Mouse (Mus musculus): ENCODE measurements around the gene Gnai2.

The Gnai2 gene

GRCm38 (mm10) chr9:107629901-107630425, 5.2 kb downstream of the Gnai2 start:
- DNase-seq, result peak; percentile 70

- DNase-seq, result no peak
Measured at GRCm38 (mm10) chr9:107629411-107629730, 5.8 kb downstream of the Gnai2 start.

GRCm38 (mm10) chr9:107628721-107629410, 6.3 kb downstream of the Gnai2 start:
- no peak for DNase-seq

- DNase-seq, result no peak
Measured at GRCm38 (mm10) chr9:107627387-107628255, 7.5 kb downstream of the Gnai2 start.

GRCm38 (mm10) chr9:107626844-107627277, 8.3 kb downstream of the Gnai2 start:
- peak; percentile 96 for DNase-seq

GRCm38 (mm10) chr9:107626158-107626843, 8.9 kb downstream of the Gnai2 start:
- DNase-seq, result no peak

GRCm38 (mm10) chr9:107625351-107626128, 9.6 kb downstream of the Gnai2 start:
- DNase-seq, result no peak

- no peak for DNase-seq
Measured at GRCm38 (mm10) chr9:107624951-107625350, 10.2 kb downstream of the Gnai2 start.

- no peak for DNase-seq
Measured at GRCm38 (mm10) chr9:107624539-107624938, 10.6 kb downstream of the Gnai2 start.

GRCm38 (mm10) chr9:107620954-107621353, 14.2 kb downstream of the Gnai2 start:
- DNase-seq, result no peak

- DNase-seq, result no peak
Measured at GRCm38 (mm10) chr9:107619546-107619879, 15.7 kb downstream of the Gnai2 start.

GRCm38 (mm10) chr9:107618778-107619545, 16.2 kb downstream of the Gnai2 start:
- DNase-seq, result no peak

- no peak for DNase-seq
Measured at GRCm38 (mm10) chr9:107618098-107618497, 17.1 kb downstream of the Gnai2 start.

- no peak for DNase-seq
Measured at GRCm38 (mm10) chr9:107617461-107617860, 17.7 kb downstream of the Gnai2 start.

GRCm38 (mm10) chr9:107615035-107615434, 20.1 kb downstream of the Gnai2 start:
- peak; percentile 40 for DNase-seq

GRCm38 (mm10) chr9:107612945-107613569, 22.1 kb downstream of the Gnai2 start:
- peak; percentile 56 for DNase-seq

GRCm38 (mm10) chr9:107612191-107612944, 22.8 kb downstream of the Gnai2 start:
- peak; percentile 99 for DNase-seq

GRCm38 (mm10) chr9:107611456-107612190, 23.5 kb downstream of the Gnai2 start:
- DNase-seq, result no peak

- DNase-seq, result no peak
Measured at GRCm38 (mm10) chr9:107609433-107609830, 25.7 kb downstream of the Gnai2 start.

All from embryo, embryonic 11 days (tissue).